Mouse (Mus musculus) gastrocnemius, postnatal 25 days (tissue): ENCODE results near the gene 1520401A03Rik. TPM values are rescaled to one million over a fixed set of nuclear protein-coding genes. Genes with fewer than 3 reads are reported as not detected.
A peak's percentile ranks its signal among the peaks of the same experiment; 100 is the strongest.
"Not testable (repeated sequence)": the region's sequence is repeated elsewhere in the genome, so short reads cannot be mapped to it uniquely, and the experiment has no call there.

Experiments used
- DNase-seq: peaks from one replicate; pipeline ENCODE4 v3.0.0; 2022
- long read RNA-seq, 2 experiments: library from polyadenylated mRNA; stranded (forward); transcript quantifications; one replicate each; pipeline ENCODE4 v2.0.0; 2021
- total RNA-seq, 2 experiments: library from RNA; stranded (reverse); gene quantifications; 1 replicate in 1 of 2; 2 replicates in 1 of 2; pipeline ENCODE4 v1.2.3; 2021

1520401A03Rik gene
- total RNA-seq: not detected
- long read RNA-seq, experiment 1, partial matches to known transcripts: 0 of 1 reads
- long read RNA-seq, experiment 1, other reads (novel, unspliced or antisense): 1 of 1 reads
- long read RNA-seq, experiment 2: 0 reads

DNA sequence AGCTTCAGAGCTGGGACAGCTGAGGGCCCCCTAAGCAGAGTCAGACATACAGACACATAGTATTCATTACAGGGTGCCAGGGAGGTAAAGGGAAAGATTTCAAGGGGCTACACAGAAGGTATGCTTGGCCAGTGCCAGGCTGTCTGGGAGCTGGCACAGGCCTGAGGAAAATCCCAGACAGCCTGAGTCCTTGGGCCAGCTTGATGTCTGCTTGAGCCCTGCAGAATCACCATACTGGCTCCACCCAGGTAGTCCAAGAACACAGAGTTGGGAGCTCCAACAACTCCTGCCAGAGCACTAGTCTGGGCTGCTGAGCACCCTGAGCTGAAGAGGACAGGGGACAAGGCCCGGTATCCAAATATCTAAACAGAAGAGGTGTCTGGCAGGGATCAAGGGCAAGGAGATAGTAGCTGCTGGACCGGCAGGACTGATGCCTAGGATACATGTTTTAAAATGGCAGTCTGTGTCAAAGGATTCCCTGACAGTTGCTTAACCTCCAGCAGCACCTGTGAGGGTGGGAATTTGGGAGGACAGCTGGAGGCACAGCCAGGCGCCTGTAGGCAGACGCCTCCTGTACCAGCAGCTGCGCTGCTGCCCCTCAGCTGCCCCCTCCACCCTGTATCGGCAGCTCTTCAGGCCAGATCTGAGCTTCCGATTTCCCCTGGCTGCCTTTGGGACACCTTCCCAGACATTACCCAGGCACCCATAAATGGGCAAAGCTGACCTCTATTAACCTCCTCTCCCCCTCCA is at the start of gene 1520401A03Rik:
Gene 1520401A03Rik, minus strand, starts transcription at position 408 of the 750 bp plus-strand sequence.
- no peak for DNase-seq

GRCm38 (mm10) chr17:23772219-23772556 is 49.6 kb upstream of the 1520401A03Rik start:
- DNase-seq: not testable (repeated sequence)

GRCm38 (mm10) chr17:23771284-23772218 is 49.0 kb upstream of the 1520401A03Rik start, which contains the start of gene Flywch1:
Flywch1 (minus strand) TSS chr17:23771602.
- peak; percentile 97 for DNase-seq

DNA sequence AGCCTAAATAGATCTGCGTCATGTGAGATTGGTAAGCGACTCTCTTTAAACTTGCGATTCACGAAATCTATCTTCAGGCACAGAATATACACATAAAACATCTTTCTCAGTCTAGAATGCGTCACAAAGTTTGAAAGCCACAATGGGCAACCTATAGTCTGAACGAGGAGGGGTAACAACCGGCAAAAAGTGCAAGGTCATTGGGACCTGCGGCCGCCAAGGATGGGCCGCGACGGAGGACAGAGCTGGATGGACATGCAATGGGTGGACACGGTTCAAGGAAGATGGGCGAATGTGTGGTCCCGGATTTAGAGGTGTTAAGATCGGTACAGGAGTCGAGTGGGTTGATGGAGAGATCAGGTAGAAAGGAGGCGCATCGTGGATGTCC is 48.3 kb upstream of the 1520401A03Rik start:
- DNase-seq: no peak

DNA sequence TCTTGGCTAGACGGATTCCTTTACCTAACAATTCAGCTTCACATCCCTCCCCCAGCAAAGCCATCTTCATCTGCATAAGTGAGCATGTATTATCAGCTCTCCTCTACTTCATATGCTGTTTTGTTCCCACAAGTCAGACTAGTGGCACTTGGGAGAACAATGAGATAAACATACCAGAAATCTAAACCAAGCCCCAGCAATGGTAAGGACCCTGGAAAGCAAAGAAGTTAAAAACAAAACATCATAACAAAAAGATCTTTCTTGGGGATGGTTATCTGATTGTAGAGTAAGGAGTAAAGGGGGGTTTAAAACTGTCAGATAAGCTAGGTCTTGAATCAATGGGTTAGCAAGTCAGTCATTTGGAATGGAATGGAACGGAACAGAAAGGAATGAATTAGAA is 47.9 kb upstream of the 1520401A03Rik start:
- no peak for DNase-seq

GRCm38 (mm10) chr17:23762976-23763375 is 40.4 kb upstream of the 1520401A03Rik start:
- DNase-seq: no peak

DNA sequence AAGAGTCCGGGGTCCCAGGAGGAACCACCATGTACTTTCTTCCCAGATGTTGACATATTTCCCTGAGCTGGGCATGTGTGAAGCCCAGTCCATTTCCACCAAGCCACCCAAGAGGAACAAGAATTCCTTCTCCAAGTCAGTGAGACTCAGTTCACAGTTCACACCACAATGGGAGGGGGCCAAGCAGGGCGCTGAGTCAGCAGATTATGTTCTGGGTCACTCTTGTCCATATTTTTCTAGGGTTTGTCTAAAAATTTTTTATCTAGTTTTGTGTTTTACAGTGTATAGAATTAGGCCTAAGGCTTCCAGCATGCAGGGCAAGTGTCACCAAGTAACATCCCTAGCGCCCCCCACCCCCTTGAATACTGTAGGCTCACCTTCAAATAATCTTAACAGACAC is 38.6 kb upstream of the 1520401A03Rik start:
- DNase-seq: no peak

GRCm38 (mm10) chr17:23760231-23760630 is 37.6 kb upstream of the 1520401A03Rik start:
- DNase-seq: no peak

GRCm38 (mm10) chr17:23758801-23759200 is 36.2 kb upstream of the 1520401A03Rik start:
- DNase-seq: no peak

GRCm38 (mm10) chr17:23757581-23757980 is 35.0 kb upstream of the 1520401A03Rik start:
- DNase-seq: no peak

DNA sequence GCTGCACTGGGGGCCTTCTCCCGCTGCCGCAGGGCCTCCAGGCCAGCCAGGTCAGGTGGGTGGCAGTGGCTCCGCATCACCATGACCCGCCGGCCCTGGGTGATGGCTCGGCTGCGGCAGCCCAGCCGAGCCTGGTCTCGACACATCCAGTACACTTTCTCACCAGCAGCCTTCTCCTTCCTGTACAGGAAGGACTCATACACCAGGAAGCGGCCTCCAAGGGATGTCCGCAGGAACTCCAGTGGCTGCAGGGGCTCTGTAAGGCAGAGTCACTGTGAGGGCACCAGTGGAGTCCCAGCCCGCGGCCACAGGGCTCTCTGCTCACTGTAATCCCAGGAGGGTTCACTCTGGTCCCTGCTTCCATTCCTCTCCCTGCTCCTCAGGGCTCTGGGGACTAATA is 33.1 kb upstream of the 1520401A03Rik start:
- no peak for DNase-seq

DNA sequence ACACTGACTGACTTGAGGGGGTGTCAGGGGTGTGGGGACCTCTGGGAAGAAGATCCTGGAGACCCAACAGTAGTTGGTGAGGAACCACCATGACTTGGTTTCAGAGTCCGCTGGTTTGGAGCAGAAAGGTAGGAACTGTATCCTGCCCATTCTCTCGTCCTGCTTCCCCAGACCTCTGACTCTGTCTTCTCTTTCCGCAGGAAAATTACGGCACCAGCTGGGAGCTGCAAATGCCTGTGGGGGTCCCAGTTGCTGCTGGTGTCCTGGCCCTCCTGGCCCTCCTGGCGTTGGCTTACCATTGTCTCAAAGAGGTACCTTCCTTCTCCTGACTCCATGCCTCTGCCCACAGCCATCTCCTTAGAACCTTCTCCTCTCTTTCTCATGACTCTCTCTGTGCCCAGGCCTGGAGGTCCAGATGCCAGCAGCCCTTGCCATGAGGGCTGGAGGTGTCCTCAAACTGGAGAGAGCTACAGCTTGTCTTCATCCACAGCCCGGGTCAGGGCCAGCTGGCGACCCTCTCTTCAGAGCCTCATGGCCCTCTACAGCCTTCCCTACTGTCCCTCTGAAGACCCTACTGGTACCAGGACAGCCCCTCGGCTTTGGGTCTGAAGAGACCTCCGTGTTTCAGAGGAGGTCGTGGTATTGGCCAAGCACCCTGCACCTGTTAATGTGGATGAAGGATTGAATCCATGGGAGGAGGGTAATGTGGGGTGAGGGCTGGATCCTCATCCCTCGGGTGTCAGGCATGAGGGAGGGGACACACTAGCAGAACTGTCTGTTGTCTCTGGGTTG is 27.0 kb upstream of the 1520401A03Rik start:
- DNase-seq: no peak

DNA sequence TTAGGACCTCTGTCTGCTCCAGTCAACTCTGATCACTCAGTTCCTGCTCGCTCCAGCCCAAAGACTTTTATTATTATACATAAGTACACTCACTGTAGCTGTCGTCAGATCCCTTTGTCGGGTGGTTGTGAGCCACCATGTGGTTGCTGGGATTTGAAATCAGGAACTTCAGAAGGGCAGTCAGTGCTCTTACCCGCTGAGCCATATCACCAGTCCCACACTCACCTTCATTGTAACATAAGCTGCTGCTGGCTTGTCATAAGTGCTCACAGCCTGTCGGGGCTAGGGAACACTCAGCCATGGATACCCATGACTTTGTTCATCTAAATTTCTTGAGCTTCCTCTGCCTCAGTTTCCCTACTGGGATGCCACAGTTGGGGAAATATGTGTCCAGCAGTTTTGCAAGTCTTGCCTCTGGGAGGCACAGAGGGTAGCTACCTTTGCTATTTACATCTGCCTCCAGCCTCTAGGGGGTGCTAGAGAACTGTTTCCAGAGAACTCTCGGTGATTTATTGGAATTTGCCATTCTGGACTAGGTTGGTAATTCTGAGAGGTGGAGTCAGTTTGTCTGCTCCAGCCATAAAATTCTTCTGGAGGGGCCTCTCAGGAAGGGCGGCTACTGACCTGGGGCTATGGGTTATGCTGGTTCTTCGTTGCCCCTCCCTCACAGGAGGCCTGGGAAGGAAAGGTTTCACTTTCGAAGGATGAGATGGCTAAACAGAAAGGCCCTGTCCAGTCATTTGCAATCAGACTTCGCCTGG is 26.2 kb upstream of the 1520401A03Rik start:
- peak; percentile 47 for DNase-seq

DNA sequence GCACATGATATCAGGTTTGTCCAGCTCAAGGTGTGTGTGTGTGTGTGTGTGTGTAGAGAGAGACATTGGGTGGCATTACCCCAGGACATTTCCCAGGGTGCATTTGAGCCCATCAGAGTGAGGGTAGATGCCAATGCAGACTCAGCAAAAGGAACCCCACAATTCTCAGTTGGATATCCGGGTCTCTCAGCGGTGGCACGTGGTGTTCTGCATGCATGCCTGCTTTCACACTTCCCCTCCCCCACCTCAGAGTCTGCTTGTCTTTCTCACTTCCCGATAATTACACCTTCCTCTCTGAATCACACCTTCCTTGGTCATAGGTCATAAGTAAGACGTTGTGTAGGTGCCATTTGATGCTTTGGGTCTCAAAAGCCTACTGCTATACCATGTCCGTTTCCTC is 25.4 kb upstream of the 1520401A03Rik start:
- DNase-seq: no peak

- DNase-seq: no peak
These were observed 24.9 kb upstream of the 1520401A03Rik start for GRCm38 (mm10) chr17:23747471-23747870.

DNA sequence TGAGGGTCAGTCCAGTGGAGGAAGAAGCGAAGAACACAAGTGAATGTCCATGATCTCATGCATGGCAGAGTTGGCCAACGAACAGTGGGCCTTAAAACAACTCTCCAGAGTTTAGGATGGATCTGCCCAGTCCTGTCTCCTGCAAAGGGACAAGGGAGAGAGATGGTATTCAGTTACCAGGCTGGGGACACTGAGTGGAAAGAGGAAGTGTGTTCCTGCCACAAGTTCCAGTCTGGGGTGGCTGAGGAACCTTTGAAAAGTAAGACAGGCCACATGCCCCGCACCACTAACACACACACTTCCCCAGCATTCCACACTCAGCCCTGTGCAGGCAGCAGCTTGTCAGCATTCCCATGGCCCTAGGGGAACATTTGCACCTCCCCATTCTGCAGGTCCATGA is 24.2 kb upstream of the 1520401A03Rik start:
- DNase-seq: no peak

DNA sequence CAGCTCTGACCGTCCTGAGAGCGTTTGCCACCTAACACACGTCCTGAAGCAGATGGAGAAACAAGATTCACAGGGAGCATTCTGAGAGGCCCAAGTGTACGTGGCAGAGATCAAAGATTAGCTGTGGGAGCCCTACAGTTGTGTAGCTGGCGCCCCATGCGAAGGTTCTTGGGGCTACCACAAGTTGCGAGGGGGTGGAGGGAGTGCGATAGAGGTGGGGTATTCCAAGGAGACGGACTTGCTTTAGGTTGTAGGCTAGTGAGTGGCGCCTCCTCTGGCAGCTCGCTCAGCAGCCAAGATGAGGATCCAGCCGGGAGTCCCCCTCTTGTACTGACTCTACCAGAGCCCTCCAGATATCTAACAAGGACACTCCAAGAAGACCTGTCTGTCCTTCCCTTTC is 23.7 kb upstream of the 1520401A03Rik start:
- DNase-seq: no peak

- DNase-seq: no peak
These were observed 23.0 kb upstream of the 1520401A03Rik start, which contains the start of gene Kremen2 for GRCm38 (mm10) chr17:23745301-23746251. Kremen2 (minus strand) TSS chr17:23745833.

DNA sequence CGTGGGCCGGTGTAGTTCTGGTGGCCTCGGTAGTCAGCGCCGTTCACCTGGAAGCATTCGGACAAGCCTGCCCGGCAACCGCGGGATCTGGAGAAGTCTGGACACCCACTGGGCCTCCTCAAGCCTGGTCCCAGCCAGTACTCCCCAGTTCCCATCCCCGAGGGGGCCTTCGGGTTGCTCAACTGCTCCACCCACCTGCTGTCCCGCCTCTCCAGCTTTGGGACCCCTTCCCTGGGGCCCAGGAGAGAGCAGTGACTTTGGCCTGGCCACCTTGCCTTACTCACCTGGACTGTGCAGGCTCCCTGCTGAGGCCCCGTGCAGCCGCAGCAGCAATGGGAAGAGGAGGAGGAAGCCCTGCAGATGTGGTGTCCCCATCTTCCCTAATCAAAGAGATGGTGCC is 22.1 kb upstream of the 1520401A03Rik start:
- no peak for DNase-seq

DNA sequence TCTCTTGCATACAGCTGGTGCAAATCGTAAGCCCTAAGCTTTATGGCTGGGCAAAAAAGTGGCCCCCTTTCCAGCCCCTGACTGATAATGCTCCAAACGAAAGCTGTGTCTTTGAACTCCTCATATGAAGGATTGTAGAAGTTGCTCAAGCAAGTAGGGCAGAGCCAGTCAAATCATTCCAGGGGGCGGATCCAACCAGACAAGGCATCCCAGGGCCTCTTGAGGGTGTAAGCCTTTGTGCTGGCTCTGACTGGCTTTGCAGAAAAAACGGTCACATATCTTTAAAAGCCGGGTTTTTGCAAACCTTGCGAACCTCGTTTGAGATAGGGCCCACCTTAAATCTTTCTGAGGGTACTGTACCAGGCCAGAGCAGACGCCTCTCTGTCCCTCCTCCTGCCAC is 21.5 kb upstream of the 1520401A03Rik start:
- DNase-seq: no peak
